Mouse (Mus musculus) T-helper 2 cell (primary cell): Measurements from ENCODE around the gene Gpr153.

ENCODE experiments used
- in situ Hi-C: fragments of 300-600 bp; cut with MboI, MseI; formaldehyde crosslinking; loops from one replicate; pipeline ENCODE4 v1.15.1; 2025; ENCODE audit warnings: high pct_unique_total_duplicates

The Gpr153 gene

GRCm38 (mm10) chr4:152315498-152316213 is 41.6 kb downstream of the Gpr153 start:
- in situ Hi-C loops = no loop called here

DNA sequence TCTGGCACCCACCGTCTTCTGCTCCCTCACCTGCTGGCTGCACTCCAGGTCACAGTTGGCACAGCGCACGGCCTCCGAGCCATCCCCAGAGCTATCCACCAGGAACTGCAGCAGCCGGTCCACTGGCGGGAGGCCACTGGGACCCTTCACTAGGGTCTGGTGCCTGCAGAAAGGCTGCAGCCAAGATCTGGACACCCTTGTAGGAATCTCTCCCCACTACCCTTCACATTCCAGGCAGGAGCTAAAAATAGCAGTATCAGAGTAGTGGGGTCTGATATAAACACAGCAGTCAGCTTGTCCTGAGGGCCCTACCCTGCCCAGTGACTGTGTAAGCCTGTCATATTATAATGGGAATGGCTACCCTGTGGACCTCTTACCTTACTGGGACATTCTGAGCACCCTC is 43.6 kb downstream of the Gpr153 start:
- in situ Hi-C loops = no loop called here

- in situ Hi-C loops = no loop called here
These were observed 44.6 kb downstream of the Gpr153 start, which contains the start of gene Rnf207 for GRCm38 (mm10) chr4:152318517-152319234. Gene Rnf207, minus strand, starts transcription at chr4:152318993.

DNA sequence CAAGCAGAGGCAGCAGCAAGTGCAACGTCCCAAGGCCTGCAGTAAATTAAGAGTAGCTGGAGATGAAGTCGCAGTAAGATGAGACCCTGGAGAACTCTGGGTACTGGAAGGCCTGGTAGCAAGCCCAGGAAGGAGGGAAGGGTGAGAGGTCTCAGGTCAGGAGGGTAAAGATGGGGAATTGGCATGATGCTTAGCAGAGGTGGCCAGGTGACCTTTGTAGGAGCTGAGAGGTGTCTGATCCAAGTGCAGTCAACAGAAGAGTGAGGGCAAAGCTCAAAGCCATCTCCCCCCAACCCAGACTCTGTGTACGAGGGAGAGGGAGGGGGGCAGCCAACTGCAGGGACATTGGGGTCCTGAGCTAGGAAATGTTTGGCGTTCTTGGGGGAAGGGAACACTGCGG is 47.4 kb downstream of the Gpr153 start:
- in situ Hi-C loops = no loop called here

DNA sequence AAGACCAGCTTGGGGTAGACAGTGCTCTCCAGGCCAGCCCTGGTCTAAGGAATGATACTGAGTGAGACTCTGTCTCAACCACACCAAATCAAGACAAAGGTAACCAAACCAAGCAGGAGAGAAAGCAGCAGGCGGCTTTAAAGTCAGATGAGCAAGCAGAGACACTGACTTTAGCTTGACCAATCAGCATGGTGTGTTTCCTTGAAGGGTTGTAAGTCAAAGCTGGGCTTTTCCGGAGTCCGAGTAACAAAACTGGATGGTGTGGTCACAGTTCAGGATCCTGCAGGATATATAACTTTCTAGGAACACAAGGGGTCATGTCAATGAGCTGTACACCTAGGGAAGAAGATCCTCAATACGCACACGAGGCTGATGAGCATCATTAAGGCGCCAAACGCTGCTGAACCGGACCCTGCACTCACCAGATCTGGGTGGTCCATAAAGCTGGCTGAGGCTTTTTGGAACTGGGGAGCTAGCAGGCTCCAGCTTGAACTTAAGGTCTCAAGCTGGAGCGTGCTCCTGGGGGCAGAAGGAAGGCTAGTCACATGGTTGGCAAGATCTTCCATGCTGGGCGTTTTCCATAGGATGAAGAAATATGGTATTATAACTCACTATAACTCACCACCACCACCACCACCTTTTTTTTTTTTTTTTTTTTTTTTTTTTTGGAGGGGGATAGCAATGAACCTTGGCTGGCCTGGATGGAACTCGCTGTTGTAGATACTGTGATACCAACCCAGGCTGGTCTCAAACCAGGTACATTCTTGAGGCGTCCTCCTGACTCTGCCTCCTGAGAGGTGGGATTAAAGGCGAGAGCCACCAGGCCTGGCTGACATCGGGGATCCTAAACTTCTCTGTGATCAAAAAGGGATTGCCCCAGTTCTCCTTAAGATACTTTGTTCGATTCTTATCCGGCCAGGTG is 50.9 kb downstream of the Gpr153 start:
- in situ Hi-C loops = no loop called here

DNA sequence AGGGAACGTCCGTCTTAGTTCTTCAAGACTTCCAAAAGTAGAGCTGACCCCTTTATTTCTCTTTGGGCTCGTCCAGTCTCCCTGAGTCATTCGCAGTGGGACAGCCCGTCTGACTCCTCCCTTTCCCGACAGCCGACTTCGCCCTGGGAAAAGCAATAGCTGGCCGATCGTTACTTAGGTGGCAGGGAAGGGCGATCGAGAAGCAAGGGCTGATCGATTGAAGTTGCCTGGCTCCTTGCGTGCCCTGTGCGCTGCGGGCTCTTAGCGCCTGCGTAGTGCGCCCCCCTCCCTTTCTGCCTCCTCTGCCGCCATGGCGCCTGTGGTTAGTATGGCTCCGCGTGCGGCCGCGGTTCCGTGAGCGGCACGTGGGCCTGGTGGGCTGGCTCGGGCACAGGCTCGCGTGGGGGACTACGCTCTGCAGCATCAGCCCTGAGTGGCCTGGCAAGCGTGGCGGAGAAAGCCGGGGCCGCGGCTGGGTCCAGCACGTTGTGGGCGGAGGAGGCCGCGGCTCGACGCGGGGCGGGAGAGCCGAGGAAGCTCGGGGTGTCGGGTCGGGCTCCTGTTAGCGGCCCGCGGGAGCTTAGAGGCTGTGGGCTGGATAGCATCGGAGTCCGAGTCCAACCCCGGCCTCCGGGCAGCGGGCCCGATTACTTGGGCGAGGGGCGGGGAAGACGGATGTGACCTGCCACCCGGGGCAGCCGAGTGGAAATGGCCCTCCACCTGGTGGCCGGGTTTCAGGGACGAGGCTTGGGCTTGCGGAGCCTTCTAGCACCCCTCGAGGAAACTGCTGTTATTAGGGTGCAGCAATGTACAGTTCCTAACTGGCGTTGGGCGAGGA is 51.8 kb downstream of the Gpr153 start, which contains the start of gene Rpl22:
Rpl22 (plus strand) TSS at position 169 of the 838 bp plus-strand sequence.
- in situ Hi-C loops = no loop called here

DNA sequence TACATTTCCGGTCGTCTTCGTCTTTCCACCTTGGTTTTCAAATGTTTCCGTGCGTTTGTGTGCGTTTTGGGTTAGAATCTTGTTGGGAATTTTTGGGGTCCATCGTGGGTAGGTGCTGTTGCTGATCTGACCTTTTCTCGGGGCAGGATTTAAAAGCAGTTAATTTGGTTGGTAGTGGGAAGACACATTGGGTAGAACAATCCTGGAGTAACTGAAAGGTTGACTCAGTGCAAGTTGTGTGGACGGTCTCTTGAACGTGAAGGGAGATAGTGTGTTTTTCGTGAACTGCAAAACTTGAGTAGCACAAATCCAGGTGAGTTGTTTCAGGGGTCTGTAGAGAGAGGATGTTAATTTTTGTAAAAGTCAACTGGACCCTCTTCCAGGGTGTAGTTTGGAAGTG is 52.5 kb downstream of the Gpr153 start:
- in situ Hi-C loops = no loop called here

GRCm38 (mm10) chr4:152328691-152329090 is 54.7 kb downstream of the Gpr153 start:
- in situ Hi-C loops = no loop called here

- in situ Hi-C loops = no loop called here
These were observed 58.9 kb downstream of the Gpr153 start for GRCm38 (mm10) chr4:152332952-152333351.

- in situ Hi-C loops = no loop called here
These were observed 59.6 kb downstream of the Gpr153 start for GRCm38 (mm10) chr4:152333587-152333986.
